Mouse (Mus musculus) B cell, adult 67 days (primary cell): ENCODE results near the gene Gm1673. TPM values are rescaled to one million over a fixed set of nuclear protein-coding genes. Genes with fewer than 3 reads are reported as not detected.

ENCODE experiments used
- total RNA-seq, 2 experiments: library from RNA; stranded (reverse); gene quantifications; 4 replicates each; pipeline ENCODE4 v1.2.4; 2023

Gm1673 gene
- total RNA-seq = not detected

DNA sequence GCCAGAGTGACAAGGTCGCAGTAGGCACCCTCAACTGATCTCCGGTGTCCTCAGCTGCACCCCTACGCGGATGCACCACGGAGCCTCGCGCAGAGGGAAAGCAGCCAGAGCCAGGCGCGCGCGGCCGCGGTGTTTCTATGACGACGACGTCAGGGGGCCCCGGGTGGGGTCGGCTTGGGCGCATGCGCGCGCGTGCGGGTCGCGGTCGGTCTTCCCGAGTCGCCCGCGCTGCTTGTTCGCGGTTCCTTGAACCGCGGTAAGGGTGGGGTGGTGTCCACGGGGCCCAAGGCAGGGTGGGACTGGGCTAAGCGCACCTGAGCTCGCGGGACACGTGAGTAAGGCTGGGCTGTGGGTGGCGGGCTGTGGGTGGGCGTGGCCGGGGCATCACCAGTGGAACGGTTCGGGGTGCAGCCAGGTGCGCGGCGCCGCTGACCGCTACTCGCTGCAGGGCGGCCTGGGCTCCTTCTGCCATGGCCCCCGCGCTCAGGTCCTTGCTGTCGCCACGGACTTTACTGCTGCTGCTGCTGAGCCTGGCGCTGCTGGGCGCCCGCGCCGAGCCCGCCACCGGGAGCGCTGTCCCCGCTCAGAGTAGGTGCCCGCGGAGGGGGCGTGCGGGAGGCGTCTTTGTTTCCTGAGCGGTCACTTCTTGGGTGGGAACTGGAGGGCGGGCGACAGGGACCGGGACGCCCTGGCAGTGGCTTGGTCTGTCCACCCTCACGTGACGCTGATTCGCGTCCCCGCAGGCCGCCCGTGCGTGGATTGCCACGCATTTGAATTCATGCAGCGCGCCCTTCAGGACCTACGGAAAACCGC, at the start of gene Gm1673:
Gene Gm1673, plus strand, starts transcription at position 125 of the 813 bp plus-strand sequence.

DNA sequence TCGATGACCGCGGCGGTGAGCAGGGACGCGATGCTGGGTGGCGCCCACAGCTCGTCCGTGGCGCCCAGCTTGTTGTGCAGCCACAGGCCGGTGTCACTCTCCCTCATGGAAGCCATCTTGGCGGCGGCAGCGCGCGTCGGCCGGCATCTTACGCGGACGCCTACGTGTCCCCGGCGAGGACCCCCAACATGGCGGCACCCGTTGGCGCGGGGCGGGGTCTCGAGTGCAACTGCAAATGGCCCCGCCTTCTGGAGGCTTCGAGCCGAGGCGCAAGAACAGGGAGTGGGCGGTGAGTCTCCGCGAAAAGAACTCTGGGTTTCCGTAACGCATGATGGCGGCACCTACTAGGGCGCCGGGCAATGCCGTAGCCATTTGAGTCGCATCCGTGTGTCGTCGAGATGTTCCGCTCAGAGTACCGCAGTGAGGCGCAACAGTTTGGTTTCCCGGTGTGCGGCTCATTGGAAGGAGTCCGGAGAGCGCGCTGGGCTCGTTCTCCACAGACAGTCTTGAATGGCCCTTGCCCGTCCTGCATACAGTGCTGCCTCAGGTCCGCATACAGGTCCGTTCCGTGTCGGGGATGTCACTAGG, 47.0 kb upstream of the Gm1673 start, which contains the start of gene Nelfa:
Gene Nelfa, minus strand, starts transcription at position 294 of the 588 bp plus-strand sequence.

DNA sequence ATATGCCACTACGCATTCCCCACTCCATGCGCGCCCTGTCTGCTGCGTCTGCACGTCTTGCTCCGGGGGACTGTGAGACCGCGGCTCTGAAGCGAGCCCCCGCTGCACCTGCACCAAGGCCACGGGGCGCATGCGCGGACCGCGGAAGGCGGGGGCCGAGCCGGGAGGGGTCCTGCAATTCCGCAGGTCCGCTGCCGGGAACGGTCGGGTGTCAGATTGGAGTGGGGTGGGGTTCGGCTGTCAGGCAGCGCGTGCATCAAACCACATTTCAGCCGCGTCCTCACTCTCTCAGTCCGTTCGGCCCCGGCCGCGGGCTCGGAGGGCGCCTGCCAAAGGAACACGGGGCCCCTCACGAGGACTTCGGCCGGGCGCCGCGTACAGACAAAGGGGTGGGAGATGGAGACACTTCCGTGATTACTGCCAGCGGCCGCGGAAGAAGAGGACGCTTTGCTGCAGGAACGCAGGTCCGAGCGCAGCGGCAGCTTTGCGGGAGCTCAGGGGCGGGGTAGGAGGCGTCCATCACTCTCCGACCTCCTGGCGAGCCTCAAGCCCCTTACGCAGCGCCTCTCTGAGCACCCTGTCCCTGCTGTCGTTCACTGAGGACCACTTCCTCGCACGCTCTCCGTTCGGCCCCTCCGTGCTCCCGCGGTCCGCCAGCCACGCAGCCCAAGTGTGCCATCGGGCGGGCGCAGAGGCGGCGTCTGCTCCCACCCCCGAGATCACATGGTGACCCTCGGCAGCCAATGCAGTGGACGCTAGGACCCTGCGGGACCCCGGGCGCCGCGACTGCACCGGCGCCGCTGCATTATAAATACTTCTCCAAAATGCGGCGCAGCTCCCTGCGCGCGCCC, 12.8 kb downstream of the Gm1673 start, which contains the start of gene Nat8l:
Gene Nat8l, plus strand, starts transcription at position 142 of the 851 bp plus-strand sequence.

Other genes with a start within 250 kb of the Gm1673 start
- 10 to 100 TPM; 71.4 to 71.6 TPM for gene Letm1, start 200.6 kb upstream of the Gm1673 start, total RNA-seq
- gene Nsd2, start 162.7 kb upstream of the Gm1673 start, total RNA-seq = 10 to 100 TPM; 38.7 to 41.9 TPM
- gene Nelfa, start 47.0 kb upstream of the Gm1673 start, total RNA-seq = 10 to 100 TPM; 34.4 to 36.4 TPM
- gene Nat8l, start 12.6 kb downstream of the Gm1673 start, total RNA-seq = under 1 TPM; 0.09 to 0.30 TPM
- gene Poln, start 186.0 kb downstream of the Gm1673 start, total RNA-seq = 1 to 10 TPM; 1.9 to 3.3 TPM
- 10 to 100 TPM; 37.6 to 43.8 TPM for gene Haus3, start 186.1 kb downstream of the Gm1673 start, total RNA-seq
- 10 to 100 TPM; 69.0 to 97.5 TPM for gene Mxd4, start 204.3 kb downstream of the Gm1673 start, total RNA-seq